Mouse (Mus musculus): ENCODE measurements around the gene Gpn2. TPM values are rescaled to one million over a fixed set of nuclear protein-coding genes. Genes with fewer than 3 reads are reported as not detected.

The Gpn2 gene
- total RNA-seq (2021), result 10 to 100 TPM; 10.3 to 11.2 TPM

DNA sequence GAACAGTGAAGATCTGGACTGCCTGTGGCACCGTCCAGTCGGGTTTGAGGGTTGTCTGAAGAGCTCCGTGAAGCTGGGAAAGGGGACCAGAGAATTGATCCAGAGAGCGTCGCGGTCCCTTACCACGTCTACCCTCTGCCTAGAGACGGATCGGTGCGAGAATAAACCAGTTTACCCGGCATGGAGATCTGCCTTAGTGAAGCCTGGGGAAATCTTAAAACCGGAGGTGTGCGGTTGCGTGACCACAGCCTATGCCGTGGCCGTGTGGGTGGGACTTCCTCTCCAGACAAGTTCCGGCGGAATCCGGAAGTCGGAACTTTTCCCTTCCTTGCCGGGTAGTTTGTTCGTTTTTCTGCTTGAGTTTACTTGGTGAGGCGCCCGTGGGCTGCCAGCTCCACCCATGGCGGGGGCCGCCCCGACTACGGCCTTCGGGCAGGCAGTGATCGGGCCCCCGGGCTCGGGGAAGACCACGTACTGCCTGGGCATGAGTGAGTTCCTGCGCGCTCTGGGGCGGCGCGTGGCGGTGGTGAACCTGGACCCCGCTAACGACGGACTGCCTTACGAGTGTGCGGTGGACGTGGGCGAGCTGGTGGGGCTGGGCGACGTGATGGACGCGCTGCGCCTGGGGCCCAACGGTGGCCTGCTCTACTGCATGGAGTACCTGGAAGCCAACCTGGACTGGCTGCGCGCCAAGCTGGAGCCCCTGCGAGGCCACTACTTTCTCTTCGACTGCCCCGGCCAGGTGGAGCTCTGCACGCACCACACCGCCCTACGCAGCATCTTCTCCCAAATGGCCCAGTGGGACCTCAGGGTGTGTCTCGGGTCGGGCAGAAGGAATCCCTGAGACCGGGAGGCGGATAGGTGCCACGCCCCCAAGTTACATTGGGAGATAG, at the start of gene Gpn2:
Gpn2 (plus strand) TSS at position 304 of the 893 bp plus-strand sequence.
- DNase-seq (ENCODE audit: extremely low spot score in 1 of 2, low spot score in 2 of 2), result peak; percentile 69 to 89
- intact Hi-C loops (cut with DNase I), result no loop called here

DNA sequence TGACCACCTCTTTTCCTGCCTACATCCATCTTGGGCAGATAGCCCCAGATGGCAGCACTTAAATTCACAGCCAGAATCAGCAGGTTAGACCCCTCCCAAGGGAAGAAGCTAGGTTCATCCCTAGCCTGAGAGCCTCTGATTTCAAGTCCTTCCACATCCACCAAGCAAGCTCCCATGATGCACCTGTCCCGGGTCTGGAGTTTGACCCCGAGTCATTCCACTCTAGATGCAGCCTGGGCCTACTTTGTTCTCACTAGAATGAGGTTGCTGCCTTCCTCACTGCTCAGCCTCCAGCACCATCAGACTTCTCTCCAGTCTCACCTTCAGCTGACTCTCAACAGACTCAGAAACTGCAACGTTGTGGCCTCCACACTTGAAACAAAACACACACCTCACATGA, 48.1 kb upstream of the Gpn2 start:
- intact Hi-C loops (cut with DNase I), result no loop called here
- no peak for DNase-seq (ENCODE audit: extremely low spot score in 1 of 2, low spot score in 2 of 2)

DNA sequence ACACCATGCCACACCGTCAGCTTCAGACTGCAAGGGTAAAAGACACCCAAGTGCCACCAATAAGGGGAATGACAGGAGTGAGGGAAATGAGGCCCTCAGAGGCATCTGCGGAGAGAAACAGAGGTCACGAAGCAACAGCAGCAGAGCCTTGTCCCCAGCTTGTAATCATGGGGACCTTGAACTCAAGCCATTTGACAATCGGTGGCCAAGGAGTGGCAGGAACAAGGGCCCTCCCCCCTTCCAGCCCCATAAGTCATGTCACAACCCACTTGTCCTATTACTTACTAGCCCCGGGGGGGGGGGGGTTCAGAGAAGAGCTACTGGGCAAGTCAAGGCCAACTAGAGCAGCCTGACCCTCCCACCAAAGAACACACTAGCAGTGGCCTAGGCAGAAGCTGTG, 47.5 kb upstream of the Gpn2 start:
- no peak for DNase-seq (ENCODE audit: extremely low spot score in 1 of 2, low spot score in 2 of 2)
- intact Hi-C loops (cut with DNase I), result no loop called here

DNA sequence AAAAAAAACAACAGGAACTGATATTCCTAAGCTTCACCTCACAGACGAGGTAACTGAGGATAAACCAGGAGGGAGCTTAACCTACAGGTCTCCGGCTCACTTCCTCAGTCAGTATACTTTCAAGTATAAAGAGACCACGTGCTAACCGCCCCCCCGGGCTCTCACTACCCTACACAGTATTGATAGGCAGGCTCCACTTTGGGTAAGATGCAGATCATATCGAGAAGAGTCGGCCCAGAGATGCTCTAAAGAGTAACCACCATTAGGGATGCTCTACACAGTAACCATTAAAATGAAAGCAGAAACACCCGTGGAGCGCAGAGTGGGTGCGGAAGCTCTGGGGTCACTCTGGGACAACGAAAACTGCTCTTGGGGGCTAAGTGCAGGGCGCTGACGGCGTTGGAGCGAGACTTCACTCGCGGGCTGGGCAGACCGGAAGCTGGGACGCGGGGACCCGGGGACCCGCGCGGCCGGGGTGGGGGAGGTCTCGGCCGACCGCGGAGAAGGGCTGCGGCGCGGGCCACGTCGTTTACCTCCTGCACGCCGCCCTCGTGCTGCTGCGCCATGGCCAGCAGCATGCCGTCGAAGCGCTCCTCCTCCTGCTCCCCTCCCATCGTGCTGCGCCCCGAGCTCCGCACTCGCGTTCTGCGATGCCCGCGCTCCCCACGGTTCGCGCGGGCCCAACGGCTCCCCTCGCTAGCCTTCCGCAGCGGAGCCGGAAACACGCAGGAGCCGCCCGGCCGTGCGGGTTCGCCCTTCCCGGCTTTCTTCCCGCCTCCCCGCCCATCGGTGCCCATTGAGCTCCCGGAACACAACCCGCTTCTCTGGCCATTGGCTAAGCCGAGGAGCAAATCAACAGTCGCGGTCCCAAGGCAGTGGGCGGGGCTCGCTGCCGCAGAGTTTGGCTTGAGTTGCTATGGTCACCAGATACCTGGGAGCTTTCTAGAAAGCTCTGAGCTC, 38.6 kb upstream of the Gpn2 start, which contains the start of gene Nudc:
Nudc (minus strand) TSS at position 725 of the 960 bp plus-strand sequence.
- peak; percentile 95 to 97 for DNase-seq (ENCODE audit: extremely low spot score in 1 of 2, low spot score in 2 of 2)
- intact Hi-C loops (cut with DNase I), result no loop called here

DNA sequence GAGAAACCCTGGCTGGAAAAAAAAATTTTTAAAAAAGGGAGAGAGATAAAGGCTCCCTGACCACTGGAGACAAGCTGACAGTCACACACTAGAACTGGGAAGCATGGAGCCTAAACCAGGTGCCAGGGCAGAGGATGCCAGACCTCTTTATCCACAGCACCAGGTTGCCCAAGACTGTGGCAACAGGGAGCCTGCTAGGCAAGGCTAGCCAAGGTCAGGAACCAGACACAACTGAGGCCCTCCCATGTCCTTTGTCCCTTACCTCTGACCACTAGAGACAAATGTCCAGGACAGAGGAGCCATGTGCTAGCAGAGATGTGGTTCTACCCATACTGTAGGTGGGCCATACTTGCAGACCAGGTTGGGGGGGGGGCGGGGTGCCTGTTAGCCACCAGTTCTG, 32.1 kb upstream of the Gpn2 start:
- intact Hi-C loops (cut with DNase I), result no loop called here

DNA sequence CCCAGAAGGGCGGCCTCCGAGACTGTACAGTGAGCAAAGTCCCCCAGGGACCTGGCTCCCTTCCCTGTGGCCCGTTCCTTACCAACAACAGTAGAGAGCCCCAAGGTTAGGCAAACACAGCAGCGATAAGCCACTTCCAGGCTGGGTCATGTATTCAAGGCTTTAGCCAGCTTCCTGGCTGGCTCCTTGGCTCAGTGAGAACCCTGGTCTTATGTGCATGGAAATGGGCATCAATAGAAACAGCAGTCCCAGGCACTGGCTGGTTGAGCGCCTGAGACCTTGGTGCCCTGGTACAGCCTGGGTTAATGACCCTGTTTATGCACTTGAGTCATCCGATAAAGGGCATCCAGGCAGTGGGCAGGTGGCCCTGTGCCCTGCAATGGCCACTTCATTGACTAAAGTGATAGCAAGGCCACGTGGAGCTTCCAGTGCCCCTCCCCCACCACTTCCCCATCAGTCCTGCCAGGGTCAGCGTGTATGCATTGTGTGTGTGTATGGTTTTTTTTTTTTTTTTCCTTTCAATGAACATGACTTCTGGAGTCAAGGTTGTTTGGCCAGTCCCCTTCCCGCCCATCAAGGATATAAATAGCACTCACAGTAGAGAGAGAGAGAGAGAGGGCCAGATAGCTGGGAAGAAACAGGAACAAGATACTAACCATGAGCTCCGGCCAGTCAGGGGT, 31.3 kb upstream of the Gpn2 start, which contains the start of gene Nr0b2:
Nr0b2 (plus strand) TSS at position 609 of the 680 bp plus-strand sequence.
- intact Hi-C loops (cut with DNase I), result no loop called here
- DNase-seq (ENCODE audit: extremely low spot score in 1 of 2, low spot score in 2 of 2), result no peak

More for the DNA sequence above, 32.1 kb upstream of the Gpn2 start:
- DNase-seq (ENCODE audit: extremely low spot score in 1 of 2, low spot score in 2 of 2), result no peak

DNA sequence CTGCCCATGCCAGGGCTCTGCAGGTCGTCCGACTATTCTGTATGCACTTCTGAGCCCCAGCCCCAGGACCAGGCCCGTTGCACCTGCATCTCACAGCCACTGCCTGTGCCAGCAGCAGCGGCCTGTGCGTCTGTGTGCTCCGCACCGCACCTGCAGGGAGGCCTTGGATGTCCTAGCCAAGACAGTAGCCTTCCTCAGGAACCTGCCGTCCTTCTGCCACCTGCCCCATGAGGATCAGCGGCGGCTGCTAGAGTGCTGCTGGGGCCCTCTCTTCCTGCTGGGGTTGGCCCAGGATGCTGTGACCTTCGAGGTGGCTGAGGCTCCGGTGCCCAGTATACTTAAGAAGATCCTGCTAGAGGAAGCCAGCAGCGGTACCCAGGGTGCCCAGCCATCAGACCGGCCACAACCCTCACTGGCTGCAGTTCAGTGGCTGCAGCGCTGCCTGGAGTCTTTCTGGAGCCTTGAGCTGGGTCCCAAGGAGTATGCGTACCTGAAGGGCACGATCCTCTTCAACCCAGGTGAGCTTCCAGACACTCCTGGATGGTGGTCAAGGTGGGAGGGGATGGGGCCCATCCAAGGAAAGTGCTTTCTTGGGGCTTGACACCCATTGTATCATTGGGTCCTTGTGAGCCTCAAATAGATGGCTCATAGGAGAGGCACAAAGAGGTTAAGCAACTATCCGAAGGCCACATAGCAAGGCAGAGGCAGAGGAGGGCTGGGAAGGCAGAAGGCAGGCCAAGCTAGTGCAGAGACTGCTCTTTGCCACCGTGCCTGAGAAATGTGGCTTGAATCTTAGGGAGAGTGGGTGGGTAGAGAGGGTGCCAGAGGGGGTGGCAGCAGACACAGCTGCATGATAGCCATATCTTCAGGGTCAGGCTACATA, 30.5 kb upstream of the Gpn2 start:
- no peak for DNase-seq (ENCODE audit: extremely low spot score in 1 of 2, low spot score in 2 of 2)
- intact Hi-C loops (cut with DNase I), result no loop called here

DNA sequence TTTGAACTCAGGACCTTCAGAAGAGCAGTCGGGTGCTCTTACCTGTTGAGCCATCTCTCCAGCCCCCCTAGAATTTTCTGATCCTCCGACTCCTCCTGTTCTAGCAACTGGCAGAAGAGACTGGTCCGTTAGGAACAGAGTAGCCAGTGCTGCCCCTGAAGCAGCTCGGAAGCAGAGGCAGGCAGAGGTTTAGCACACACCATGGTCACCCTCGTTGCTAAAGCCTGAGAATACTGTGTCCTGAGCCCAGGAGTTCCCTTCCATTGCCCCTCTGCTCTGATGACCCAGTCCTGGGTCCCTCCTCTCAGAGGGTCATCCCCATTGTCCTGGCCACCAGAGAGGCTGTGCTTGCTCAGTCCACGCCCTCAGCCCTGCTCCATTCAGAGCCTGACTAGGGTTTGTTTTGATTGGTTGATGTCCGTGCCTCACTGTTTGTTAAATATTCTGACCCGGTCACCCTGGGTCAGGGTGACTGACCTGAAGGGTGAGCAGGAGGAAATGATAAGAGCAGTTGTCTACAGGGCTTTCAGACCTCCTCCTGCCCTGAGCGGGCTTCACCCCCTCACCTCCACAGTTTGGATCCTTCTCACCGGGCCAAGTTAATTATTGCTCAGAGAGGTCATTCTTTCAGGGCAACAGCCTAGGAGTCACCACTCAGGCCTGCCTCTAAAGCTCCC, 27.0 kb upstream of the Gpn2 start:
- DNase-seq (ENCODE audit: extremely low spot score in 1 of 2, low spot score in 2 of 2), result no peak
- intact Hi-C loops (cut with DNase I), result no loop called here

DNA sequence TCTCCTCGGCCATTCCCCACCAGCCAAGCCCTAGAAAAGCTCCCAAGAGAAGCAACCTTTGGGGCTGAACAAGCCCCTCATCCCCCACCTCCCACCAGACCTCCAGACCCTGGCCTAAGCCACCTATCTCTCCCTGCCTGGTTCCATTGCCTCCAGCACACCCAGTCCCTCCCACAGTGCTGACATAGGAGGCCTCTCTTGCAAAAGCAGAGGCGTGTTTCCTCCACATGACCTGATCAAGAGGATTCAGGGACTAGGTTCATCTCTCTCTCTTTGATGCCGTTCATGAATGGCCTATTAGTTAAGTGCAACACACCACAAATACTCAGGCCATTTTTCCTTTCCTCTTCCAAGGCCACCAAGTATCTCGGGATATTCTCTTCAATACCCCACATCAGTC, 24.3 kb upstream of the Gpn2 start:
- no peak for DNase-seq (ENCODE audit: extremely low spot score in 1 of 2, low spot score in 2 of 2)
- intact Hi-C loops (cut with DNase I), result no loop called here

DNA sequence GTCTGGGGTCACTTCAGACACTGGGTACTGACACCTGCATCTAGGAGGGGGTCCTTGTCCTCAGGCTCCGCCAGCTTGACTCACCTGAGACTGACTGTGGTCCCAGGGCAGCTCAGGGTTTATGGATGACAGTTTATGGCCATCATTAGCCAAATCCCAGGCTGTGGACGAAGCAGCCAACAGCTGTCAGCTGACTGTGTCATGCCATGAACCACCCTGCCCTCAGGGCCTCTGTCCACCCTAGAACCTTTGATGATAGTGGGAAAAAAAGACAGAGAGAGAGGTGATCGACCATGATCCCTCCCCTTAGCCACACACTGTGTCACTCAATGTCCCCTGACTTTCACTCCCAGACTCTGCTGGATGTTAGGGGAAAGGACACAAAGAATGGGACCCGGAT, 22.5 kb upstream of the Gpn2 start:
- DNase-seq (ENCODE audit: extremely low spot score in 1 of 2, low spot score in 2 of 2), result no peak
- intact Hi-C loops (cut with DNase I), result no loop called here

DNA sequence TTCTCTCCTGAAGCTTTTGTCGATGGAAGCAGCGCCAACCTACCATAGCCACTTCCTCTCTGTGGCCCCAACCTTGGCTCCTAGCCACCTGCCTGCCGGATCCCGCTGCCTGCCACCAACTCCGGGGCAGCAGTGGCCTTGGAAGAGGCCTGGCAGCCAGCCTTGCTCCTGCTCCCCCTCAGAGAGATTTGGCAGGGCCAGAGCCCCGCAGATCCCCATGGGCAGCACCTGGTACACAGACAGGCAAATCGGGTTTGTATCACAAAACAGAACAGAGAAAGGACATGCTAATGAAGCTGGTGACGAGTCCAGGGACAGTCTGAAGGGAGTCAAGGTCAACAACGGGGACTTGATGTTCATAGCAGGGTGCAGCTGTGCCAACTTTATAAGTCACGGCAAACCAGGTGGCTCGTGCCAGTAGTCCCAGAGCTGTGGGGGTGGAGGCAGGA, 21.0 kb upstream of the Gpn2 start:
- peak in 1 of 2 experiments; percentile 34 for DNase-seq (ENCODE audit: extremely low spot score in 1 of 2, low spot score in 2 of 2)
- intact Hi-C loops (cut with DNase I), result no loop called here

DNA sequence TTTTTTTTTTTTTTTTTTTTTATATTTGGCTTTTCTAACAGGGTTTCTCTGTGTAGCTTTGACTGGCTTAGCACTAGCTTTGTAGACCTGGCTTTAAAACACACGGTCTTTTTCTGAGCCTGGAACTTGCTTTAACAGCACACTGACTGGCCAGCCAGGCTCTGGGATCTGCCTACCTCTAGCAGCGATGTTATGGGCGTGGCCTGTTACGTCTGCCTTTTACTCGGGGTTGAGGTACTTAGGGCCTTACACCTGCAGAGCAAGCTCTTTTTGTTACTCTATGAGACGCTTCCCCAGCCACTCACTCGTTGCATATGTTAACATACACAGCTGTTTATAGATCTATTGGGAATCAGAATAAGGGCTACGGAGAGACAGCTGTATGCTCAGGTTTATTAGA, 16.9 kb upstream of the Gpn2 start:
- DNase-seq (ENCODE audit: extremely low spot score in 1 of 2, low spot score in 2 of 2), result no peak
- intact Hi-C loops (cut with DNase I), result no loop called here

DNA sequence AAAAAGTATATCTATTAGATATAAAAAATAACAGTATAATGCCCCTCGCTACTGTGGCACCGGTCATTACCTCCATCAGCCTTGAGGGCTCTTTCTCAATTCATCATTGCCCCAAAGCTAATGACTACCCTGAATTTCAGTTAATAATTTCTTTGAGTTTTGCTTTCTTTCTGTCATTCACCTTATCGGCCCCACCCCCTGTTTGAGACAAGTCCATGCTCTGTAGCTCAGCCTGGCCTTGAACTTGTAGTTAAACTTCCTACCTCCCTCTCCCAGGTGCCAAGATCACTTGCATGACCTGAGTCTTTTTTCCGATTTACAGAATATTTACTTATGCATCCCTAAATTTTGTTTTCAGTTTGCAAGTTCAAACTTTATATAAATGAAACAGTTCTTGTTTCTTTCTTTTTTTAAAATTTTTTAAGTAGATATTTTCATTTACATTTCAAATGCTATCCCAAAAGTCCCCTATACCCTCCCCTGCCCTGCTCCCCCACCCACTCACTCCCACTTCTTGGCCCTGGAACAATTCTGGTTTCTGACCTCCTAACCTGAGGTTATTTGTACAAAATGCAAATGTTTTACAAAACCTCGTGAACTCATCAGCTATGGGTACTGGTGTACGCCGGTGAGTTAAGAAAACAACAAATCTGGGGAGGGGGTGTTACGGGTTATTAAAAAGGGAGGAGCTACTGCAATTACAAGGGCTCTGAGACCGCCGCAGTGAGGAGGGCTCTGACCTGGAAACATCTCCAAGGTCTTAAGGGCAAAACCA, 14.7 kb upstream of the Gpn2 start:
- intact Hi-C loops (cut with DNase I), result no loop called here
- DNase-seq (ENCODE audit: extremely low spot score in 1 of 2, low spot score in 2 of 2), result no peak

DNA sequence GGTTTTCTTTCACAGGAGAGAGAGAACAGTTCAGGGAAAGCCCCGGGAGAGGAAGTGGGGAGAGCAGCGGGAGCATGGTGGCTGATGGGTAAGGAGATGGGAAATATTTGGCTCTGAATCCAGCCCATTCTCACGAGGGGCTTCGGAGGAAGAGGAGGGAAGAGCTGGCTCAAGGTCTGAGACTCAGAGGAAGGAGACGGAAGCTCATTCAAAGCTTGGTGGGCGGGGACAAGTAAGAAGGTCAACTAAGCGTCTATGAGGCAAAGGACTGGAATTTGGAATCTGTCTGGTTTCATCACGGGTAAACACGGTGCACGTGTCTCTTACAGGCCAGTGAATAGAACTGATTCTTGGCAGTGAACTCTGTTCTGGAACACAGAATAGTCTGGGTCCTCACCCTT, 14.1 kb upstream of the Gpn2 start:
- DNase-seq (ENCODE audit: extremely low spot score in 1 of 2, low spot score in 2 of 2), result no peak
- intact Hi-C loops (cut with DNase I), result no loop called here

DNA sequence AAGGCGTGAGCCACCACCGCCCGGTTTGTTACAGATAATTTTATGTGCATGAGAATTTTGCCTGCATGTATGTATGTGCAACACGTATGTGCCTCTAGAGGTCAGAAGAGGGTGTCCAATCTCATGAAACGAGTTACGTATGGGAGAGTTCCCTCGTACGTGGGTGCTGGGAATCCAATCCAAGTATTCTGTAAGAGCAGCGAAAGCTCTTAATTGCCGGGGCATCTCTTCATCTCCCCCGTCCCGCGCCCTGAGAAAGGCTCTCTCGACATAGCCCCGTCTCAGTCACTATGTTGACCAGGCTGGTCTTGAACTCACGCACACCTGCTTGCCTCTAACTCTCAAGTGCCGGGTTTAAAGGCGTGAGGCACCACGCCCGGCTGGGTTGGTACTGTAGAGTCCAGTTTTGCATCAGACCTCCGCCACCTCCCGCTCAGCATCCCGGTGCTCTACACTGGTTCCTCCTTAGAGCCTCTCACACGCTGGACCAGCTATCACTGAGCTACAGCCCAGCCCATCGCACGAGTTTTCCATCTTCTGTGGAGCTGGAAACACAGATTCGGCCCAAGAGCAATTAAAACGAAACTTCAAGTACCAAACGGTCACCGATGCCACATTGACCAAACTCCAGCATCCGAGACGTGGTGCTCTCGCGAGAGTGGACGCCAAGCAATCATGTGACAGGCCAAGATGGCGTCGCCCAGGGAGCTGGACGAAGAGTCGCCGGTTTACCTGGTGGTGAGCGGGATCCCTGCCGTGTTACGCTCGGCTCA, 9.9 kb upstream of the Gpn2 start, which contains the start of gene Gpatch3:
Gpatch3 (plus strand) TSS at position 676 of the 773 bp plus-strand sequence.
- intact Hi-C loops (cut with DNase I), result no loop called here
- peak; percentile 91 to 95 for DNase-seq (ENCODE audit: extremely low spot score in 1 of 2, low spot score in 2 of 2)

DNA sequence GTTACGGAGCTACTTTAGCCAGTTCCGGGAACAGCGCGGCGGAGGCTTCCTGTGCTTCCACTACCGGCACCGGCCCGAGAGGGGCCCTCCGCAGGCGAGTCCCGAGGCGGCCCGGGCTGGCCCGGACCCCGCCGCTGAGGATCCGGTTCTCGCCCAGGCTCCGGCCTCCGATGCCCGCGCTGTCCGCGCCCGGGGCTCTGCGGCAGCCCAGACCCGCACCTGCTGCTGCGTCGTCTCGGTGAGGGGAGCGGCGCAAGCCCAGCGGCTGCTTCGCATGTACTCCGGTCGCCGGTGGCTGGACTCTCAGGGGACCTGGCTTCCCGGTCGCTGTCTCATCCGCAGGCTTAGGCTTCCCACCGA, 9.3 kb upstream of the Gpn2 start:
- intact Hi-C loops (cut with DNase I), result no loop called here
- no peak for DNase-seq (ENCODE audit: extremely low spot score in 1 of 2, low spot score in 2 of 2)

Data from left cerebral cortex, postnatal 10 days (tissue).